Mouse (Mus musculus) CD4-positive, CD25-positive, alpha-beta regulatory T cell, adult 2 months (primary cell): Measurements from ENCODE around the gene Krtap15.

ENCODE experiments used
- DNase-seq: peaks from one replicate; pipeline ENCODE4 v3.0.0-alpha.2; 2012; ENCODE audit warnings: low read depth, low spot score

The Krtap15 gene

GRCm38 (mm10) chr16:88820066-88820465 lies at the start of gene Krtap15:
Gene Krtap15 (plus strand): TSS chr16:88820215.
- DNase-seq: no peak

- DNase-seq: no peak
Observed at GRCm38 (mm10) chr16:88774106-88774505, 45.9 kb upstream of the Krtap15 start, which contains the start of gene 2310057N15Rik. Gene 2310057N15Rik (minus strand): TSS chr16:88774206.

GRCm38 (mm10) chr16:88777596-88777995 lies 42.4 kb upstream of the Krtap15 start, which contains the start of gene Gm5965:
Gene Gm5965 (plus strand): TSS chr16:88777896.
- no peak for DNase-seq

GRCm38 (mm10) chr16:88786786-88787185 lies 33.2 kb upstream of the Krtap15 start:
- DNase-seq: no peak

- no peak for DNase-seq
Observed at GRCm38 (mm10) chr16:88811827-88812226, 8.2 kb upstream of the Krtap15 start, which contains the start of gene Gm20741. Gene Gm20741 (minus strand): TSS chr16:88812220.

GRCm38 (mm10) chr16:88823736-88824135 lies 3.7 kb downstream of the Krtap15 start:
- DNase-seq: peak; percentile 19

- DNase-seq: no peak
Observed at GRCm38 (mm10) chr16:88826095-88826652, 6.2 kb downstream of the Krtap15 start, which contains the start of gene Krtap14. Gene Krtap14 (minus strand): TSS chr16:88826145.

GRCm38 (mm10) chr16:88826978-88827377 lies 7.0 kb downstream of the Krtap15 start:
- no peak for DNase-seq

GRCm38 (mm10) chr16:88847363-88847762 lies 27.3 kb downstream of the Krtap15 start:
- no peak for DNase-seq

- DNase-seq: no peak
Observed at GRCm38 (mm10) chr16:88848558-88848957, 28.5 kb downstream of the Krtap15 start.

GRCm38 (mm10) chr16:88851450-88851849 lies 31.4 kb downstream of the Krtap15 start:
- DNase-seq: peak; percentile 31

GRCm38 (mm10) chr16:88864887-88865407 lies 44.9 kb downstream of the Krtap15 start:
- no peak for DNase-seq

GRCm38 (mm10) chr16:88869311-88869710 lies 49.3 kb downstream of the Krtap15 start, which contains the start of gene Krtap19-1:
Gene Krtap19-1 (minus strand): TSS chr16:88869411.
- no peak for DNase-seq

GRCm38 (mm10) chr16:88874169-88874568 lies 54.2 kb downstream of the Krtap15 start, which contains the start of gene Krtap19-2:
Gene Krtap19-2 (minus strand): TSS chr16:88874269.
- no peak for DNase-seq

- DNase-seq: no peak
Observed at GRCm38 (mm10) chr16:88877938-88878337, 57.9 kb downstream of the Krtap15 start, which contains the start of gene Krtap19-3. Gene Krtap19-3 (minus strand): TSS chr16:88878038.
